Mouse (Mus musculus): ENCODE measurements around the gene Hbs1l.

DNA sequence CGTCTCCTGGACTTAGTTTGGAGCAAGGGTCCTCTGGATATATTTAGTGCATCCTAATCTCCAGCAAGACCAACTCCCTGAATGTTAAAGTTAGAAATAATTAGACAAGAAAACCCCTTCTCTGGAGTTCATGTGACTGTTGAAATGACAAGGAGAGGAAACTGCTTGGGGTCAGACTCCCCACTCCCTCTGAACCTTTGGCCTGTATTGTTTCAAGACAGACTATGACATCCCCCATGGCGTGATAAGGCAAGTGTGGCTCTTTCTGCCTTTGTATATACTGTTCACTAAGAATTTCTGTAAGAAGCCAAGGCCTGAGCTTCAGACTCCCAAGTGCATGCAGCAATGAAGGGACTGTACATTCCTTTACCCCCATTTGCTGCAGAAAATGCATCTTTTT is 104.7 kb downstream of the Hbs1l start:
- TF ChIP-seq CTCF (IDR thresholded peaks at IDR 0.05 in 2 of 3, conservative IDR thresholded peaks at IDR 0.05 in 1 of 3; ENCODE audit: control insufficient read depth in 1 of 3, insufficient read depth in 1 of 3, low read depth in 2 of 3, low read length in 3 of 3, poor library complexity in 1 of 3, severe bottlenecking in 1 of 3): no peak
- no peak for TF ChIP-seq MYC (IDR thresholded peaks at IDR 0.05; ENCODE audit: low read depth, low read length)
- TF ChIP-seq ZMIZ1 (IDR thresholded peaks at IDR 0.05; ENCODE audit: low read depth, low read length): no peak
- TF ChIP-seq POLR2AphosphoS2 (IDR thresholded peaks at IDR 0.05; ENCODE audit: low read length): no peak
- no peak for TF ChIP-seq POLR2A (IDR thresholded peaks at IDR 0.05; ENCODE audit: control insufficient read depth in 1 of 2, insufficient read depth in 1 of 2, low read depth in 1 of 2, low read length in 2 of 2, poor library complexity in 1 of 2)
- TF ChIP-seq MAFK (IDR thresholded peaks at IDR 0.05; ENCODE audit: borderline replicate concordance, low read depth, low read length): no peak
- TF ChIP-seq TBP (IDR thresholded peaks at IDR 0.05; ENCODE audit: low read depth, low read length): no peak

Measured in MEL (cell line).